Mouse (Mus musculus): Measurements from ENCODE around the gene Dnah8. TPM values are rescaled to one million over a fixed set of nuclear protein-coding genes. Genes with fewer than 3 reads are reported as not detected.

Dnah8 gene
- polyA plus RNA-seq, 1 experiment from 2014 or later, result 1.5 TPM

DNA sequence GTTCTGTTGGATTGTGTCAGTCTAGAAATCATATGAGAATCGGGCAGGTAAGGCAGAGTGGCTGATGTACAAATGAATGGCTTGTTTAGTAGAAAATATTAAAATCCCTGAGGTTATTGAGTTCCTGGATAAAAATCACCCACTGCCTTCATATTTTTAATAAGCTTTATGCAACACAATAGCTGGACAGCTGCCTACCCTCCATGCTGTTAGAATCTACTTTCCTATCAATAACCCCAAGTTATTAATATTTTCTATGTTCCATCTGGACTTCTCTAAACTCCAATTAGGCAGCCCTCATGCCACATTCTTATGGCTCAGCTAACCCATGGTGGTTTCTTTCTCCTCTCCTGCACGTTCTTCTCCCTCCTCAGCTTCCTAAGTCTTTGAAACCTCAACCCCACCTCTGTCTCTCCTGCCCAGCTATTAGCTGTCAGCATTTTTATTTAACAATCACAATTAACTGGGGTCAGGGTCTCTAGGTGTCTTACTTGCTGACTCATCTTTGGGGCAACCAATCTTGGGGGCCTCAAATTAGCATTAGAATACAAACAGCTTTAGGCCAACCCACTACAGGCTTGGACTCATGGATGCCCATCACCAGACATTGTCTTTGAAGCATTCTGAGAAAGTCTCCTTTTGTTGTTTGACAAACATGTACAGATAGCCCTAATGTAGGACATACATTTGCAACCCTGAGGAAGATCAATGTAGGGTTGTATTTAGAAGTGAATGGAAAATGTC lies 40.7 kb upstream of the Dnah8 start:
- Histone ChIP-seq H3K36me3 (replicated peaks; ENCODE audit: control insufficient read depth, insufficient read depth, low read depth, low read length) (no peaks in the 10 kb centered on the region), H3K9ac (replicated peaks; ENCODE audit: low read length) (no peak overlapping the region), H3K4me1 (ENCODE audit: control insufficient read depth, insufficient read depth, low read length) (no peaks in the 10 kb centered on the region), H3K4me3 (ENCODE audit: low read depth, low read length) (no peak overlapping the region), H3K9me3 (replicated peaks; ENCODE audit: control insufficient read depth, low read length) (no peaks in the 10 kb centered on the region), H3K27me3 (ENCODE audit: control insufficient read depth, insufficient read depth, low read length) (no peaks in the 10 kb centered on the region), H3K27ac (replicated peaks; ENCODE audit: low read depth, low read length) (no peak overlapping the region), H3K4me2 (ENCODE audit: low read depth, low read length) (no peak overlapping the region)
- ATAC-seq (replicated peaks; ENCODE audit: insufficient number of reproducible peaks, low FRiP score, low TSS enrichment, low read depth) (no peak), DNase-seq (ENCODE audit: low spot score) (no peak)
- 86% methylated on average over 2 of the region's 2 CpGs for WGBS

DNA sequence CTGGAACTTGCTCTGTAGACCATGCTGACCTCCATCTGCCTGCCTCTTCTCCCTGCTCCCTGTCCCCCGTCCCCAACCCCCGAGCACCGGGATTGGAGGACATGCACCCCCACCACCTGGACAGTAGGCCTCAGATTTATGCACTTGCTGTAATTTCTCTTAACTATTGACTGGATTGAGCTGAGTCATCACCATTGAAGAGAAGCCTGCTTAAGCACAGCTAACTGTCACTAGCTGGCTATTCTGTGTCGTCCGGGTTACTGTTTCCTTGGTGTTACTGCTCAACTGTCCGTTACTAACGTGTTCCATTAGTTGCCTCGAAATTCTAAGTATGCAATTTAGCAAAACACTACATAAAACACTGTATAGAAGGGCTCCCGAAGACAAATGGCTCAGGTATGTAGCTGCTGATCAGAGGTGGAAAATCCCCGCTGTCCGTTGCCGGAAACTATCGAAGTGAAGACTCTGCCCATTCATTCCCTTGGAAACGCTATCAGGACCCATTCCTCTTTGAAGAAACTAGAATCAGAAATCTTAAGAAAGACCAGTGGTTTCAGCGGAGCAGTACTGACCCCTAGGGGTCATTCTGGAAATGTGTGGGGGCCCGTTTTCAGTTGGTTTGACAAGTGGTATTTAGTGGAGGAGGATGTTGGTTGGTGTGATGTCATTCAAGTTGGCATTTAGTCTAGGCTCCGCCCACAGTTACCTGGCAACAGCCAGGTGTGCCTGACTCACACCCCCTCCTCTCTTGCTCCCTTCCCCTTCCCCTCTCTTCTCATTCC lies 33.5 kb upstream of the Dnah8 start:
- H3K36me3 ChIP-seq (replicated peaks; ENCODE audit: control insufficient read depth, insufficient read depth, low read depth, low read length), result no peaks in the 10 kb centered on the region; the same call in none of the 2 replicates
- no peak overlapping the region for H3K27ac ChIP-seq (replicated peaks; ENCODE audit: low read depth, low read length)
- no peak overlapping the region for H3K9ac ChIP-seq (replicated peaks; ENCODE audit: low read length)
- no peak overlapping the region for H3K4me3 ChIP-seq (ENCODE audit: low read depth, low read length)
- H3K4me2 ChIP-seq (ENCODE audit: low read depth, low read length), result no peak overlapping the region
- no peaks in the 10 kb centered on the region for H3K27me3 ChIP-seq (ENCODE audit: control insufficient read depth, insufficient read depth, low read length)
- no peak for ATAC-seq (replicated peaks; ENCODE audit: insufficient number of reproducible peaks, low FRiP score, low TSS enrichment, low read depth)
- no peaks in the 10 kb centered on the region for H3K4me1 ChIP-seq (ENCODE audit: control insufficient read depth, insufficient read depth, low read length)
- H3K9me3 ChIP-seq (replicated peaks; ENCODE audit: control insufficient read depth, low read length), result no peaks in the 10 kb centered on the region
- peak; percentile 59 for DNase-seq (ENCODE audit: low spot score)
- WGBS, result 61% methylated on average over 17 of the region's 17 CpGs

DNA sequence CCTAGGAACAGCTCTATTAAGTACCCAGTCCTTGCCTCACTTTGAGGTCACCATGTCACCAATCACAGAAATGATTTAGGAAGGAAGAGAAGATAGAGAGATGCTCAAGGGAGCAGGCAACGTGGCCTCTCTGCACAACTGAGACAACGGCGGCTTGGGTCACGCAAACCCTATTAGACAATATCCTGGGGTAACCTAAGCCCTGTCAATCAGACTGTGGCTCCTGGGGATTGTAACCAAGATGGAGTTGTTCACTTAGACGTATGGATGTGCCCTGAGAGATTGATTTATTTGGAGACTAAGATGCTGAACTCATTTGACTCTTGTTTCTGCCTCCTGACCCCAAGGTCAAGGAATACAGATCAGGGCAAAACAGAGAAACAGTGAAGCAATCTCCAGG lies 29.7 kb upstream of the Dnah8 start:
- H3K4me2 ChIP-seq (ENCODE audit: low read depth, low read length), result no peak overlapping the region
- 34% methylated on average over 5 of the region's 5 CpGs for WGBS
- no peak overlapping the region for H3K4me3 ChIP-seq (ENCODE audit: low read depth, low read length)
- H3K27me3 ChIP-seq (ENCODE audit: control insufficient read depth, insufficient read depth, low read length), result no peaks in the 10 kb centered on the region
- H3K4me1 ChIP-seq (ENCODE audit: control insufficient read depth, insufficient read depth, low read length), result no peaks in the 10 kb centered on the region
- H3K36me3 ChIP-seq (replicated peaks; ENCODE audit: control insufficient read depth, insufficient read depth, low read depth, low read length), result peaks cover 3% of the 10 kb centered on the region
- ATAC-seq (replicated peaks; ENCODE audit: insufficient number of reproducible peaks, low FRiP score, low TSS enrichment, low read depth), result 0 out of 2 replicates have a peak, but pooled peaks have one; percentile 34
- H3K27ac ChIP-seq (replicated peaks; ENCODE audit: low read depth, low read length), result no peak overlapping the region
- no peak overlapping the region for H3K9ac ChIP-seq (replicated peaks; ENCODE audit: low read length)
- DNase-seq (ENCODE audit: low spot score), result no peak
- no peaks in the 10 kb centered on the region for H3K9me3 ChIP-seq (replicated peaks; ENCODE audit: control insufficient read depth, low read length)

GRCm38 (mm10) chr17:30594846-30595245 lies 29.3 kb upstream of the Dnah8 start:
- H3K9me3 ChIP-seq (replicated peaks; ENCODE audit: control insufficient read depth, low read length), result no peaks in the 10 kb centered on the region
- H3K9ac ChIP-seq (replicated peaks; ENCODE audit: low read length), result no peak overlapping the region
- H3K36me3 ChIP-seq (replicated peaks; ENCODE audit: control insufficient read depth, insufficient read depth, low read depth, low read length), result peaks cover 3% of the 10 kb centered on the region
- no peak overlapping the region for H3K27ac ChIP-seq (replicated peaks; ENCODE audit: low read depth, low read length)
- ATAC-seq (replicated peaks; ENCODE audit: insufficient number of reproducible peaks, low FRiP score, low TSS enrichment, low read depth) (0 out of 2 replicates have a peak, but pooled peaks have one; percentile 23), DNase-seq (ENCODE audit: low spot score) (peak; percentile 41)
- no peaks in the 10 kb centered on the region for H3K4me1 ChIP-seq (ENCODE audit: control insufficient read depth, insufficient read depth, low read length)
- 29% methylated on average over 6 of the region's 6 CpGs for WGBS
- no peak overlapping the region for H3K4me3 ChIP-seq (ENCODE audit: low read depth, low read length)
- H3K27me3 ChIP-seq (ENCODE audit: control insufficient read depth, insufficient read depth, low read length), result no peaks in the 10 kb centered on the region
- no peak overlapping the region for H3K4me2 ChIP-seq (ENCODE audit: low read depth, low read length)

GRCm38 (mm10) chr17:30597786-30598185 lies 26.4 kb upstream of the Dnah8 start:
- H3K36me3 ChIP-seq (replicated peaks; ENCODE audit: control insufficient read depth, insufficient read depth, low read depth, low read length), result peaks cover 3% of the 10 kb centered on the region
- no peaks in the 10 kb centered on the region for H3K9me3 ChIP-seq (replicated peaks; ENCODE audit: control insufficient read depth, low read length)
- no peak for ATAC-seq (replicated peaks; ENCODE audit: insufficient number of reproducible peaks, low FRiP score, low TSS enrichment, low read depth)
- no peak for DNase-seq (ENCODE audit: low spot score)
- no peak overlapping the region for H3K4me3 ChIP-seq (ENCODE audit: low read depth, low read length)
- H3K4me1 ChIP-seq (ENCODE audit: control insufficient read depth, insufficient read depth, low read length), result no peaks in the 10 kb centered on the region
- no peaks in the 10 kb centered on the region for H3K27me3 ChIP-seq (ENCODE audit: control insufficient read depth, insufficient read depth, low read length)
- H3K27ac ChIP-seq (replicated peaks; ENCODE audit: low read depth, low read length), result no peak overlapping the region
- WGBS, result 94% methylated on average over 9 of the region's 9 CpGs
- H3K4me2 ChIP-seq (ENCODE audit: low read depth, low read length), result no peak overlapping the region
- no peak overlapping the region for H3K9ac ChIP-seq (replicated peaks; ENCODE audit: low read length)

GRCm38 (mm10) chr17:30598300-30598699 lies 25.9 kb upstream of the Dnah8 start:
- WGBS, result 71% methylated on average over 5 of the region's 5 CpGs
- no peak overlapping the region for H3K9ac ChIP-seq (replicated peaks; ENCODE audit: low read length)
- H3K27ac ChIP-seq (replicated peaks; ENCODE audit: low read depth, low read length), result no peak overlapping the region
- H3K27me3 ChIP-seq (ENCODE audit: control insufficient read depth, insufficient read depth, low read length), result no peaks in the 10 kb centered on the region
- H3K9me3 ChIP-seq (replicated peaks; ENCODE audit: control insufficient read depth, low read length), result no peaks in the 10 kb centered on the region
- no peak overlapping the region for H3K4me3 ChIP-seq (ENCODE audit: low read depth, low read length)
- no peak overlapping the region for H3K4me2 ChIP-seq (ENCODE audit: low read depth, low read length)
- DNase-seq (ENCODE audit: low spot score) (no peak), ATAC-seq (replicated peaks; ENCODE audit: insufficient number of reproducible peaks, low FRiP score, low TSS enrichment, low read depth) (no peak)
- no peaks in the 10 kb centered on the region for H3K4me1 ChIP-seq (ENCODE audit: control insufficient read depth, insufficient read depth, low read length)
- peaks cover 3% of the 10 kb centered on the region for H3K36me3 ChIP-seq (replicated peaks; ENCODE audit: control insufficient read depth, insufficient read depth, low read depth, low read length)

- Histone ChIP-seq H3K27ac (replicated peaks; ENCODE audit: low read depth, low read length) (no peak overlapping the region), H3K27me3 (ENCODE audit: control insufficient read depth, insufficient read depth, low read length) (no peaks in the 10 kb centered on the region), H3K4me3 (ENCODE audit: low read depth, low read length) (no peak overlapping the region), H3K36me3 (replicated peaks; ENCODE audit: control insufficient read depth, insufficient read depth, low read depth, low read length) (peaks cover under 1% of the 10 kb centered on the region), H3K4me2 (ENCODE audit: low read depth, low read length) (no peak overlapping the region), H3K9ac (replicated peaks; ENCODE audit: low read length) (no peak overlapping the region), H3K9me3 (replicated peaks; ENCODE audit: control insufficient read depth, low read length) (no peaks in the 10 kb centered on the region), H3K4me1 (ENCODE audit: control insufficient read depth, insufficient read depth, low read length) (no peaks in the 10 kb centered on the region)
- DNase-seq (ENCODE audit: low spot score) (no peak), ATAC-seq (replicated peaks; ENCODE audit: insufficient number of reproducible peaks, low FRiP score, low TSS enrichment, low read depth) (no peak)
- 95% methylated on average over 14 of the region's 14 CpGs for WGBS
Measured at GRCm38 (mm10) chr17:30602175-30602574, 22.0 kb upstream of the Dnah8 start.

DNA sequence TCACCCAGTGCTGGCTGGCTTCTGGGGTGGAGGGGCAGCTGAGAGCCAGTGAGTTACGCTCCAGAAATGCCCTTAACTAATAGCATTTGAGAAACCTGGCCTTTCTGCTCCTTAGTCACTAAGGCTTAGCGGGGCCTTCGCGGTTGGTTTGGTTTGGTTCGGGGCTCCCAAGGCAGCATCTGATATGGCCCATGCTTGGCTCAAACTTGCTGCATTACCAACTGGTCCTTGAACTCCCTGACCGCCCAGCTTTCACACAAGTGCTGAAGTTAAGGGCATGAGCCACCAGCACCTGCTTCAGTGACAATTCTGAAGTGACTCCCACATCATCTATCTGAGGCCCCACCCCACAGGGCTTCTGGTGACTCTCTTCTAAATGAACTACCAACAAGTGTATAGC lies 19.9 kb upstream of the Dnah8 start:
- DNase-seq (ENCODE audit: low spot score) (no peak), ATAC-seq (replicated peaks; ENCODE audit: insufficient number of reproducible peaks, low FRiP score, low TSS enrichment, low read depth) (no peak)
- Histone ChIP-seq H3K9me3 (replicated peaks; ENCODE audit: control insufficient read depth, low read length) (no peaks in the 10 kb centered on the region), H3K4me3 (ENCODE audit: low read depth, low read length) (no peak overlapping the region), H3K36me3 (replicated peaks; ENCODE audit: control insufficient read depth, insufficient read depth, low read depth, low read length) (no peaks in the 10 kb centered on the region; the same call in 1 of the 2 replicates), H3K9ac (replicated peaks; ENCODE audit: low read length) (no peak overlapping the region), H3K4me2 (ENCODE audit: low read depth, low read length) (no peak overlapping the region), H3K27me3 (ENCODE audit: control insufficient read depth, insufficient read depth, low read length) (no peaks in the 10 kb centered on the region), H3K4me1 (ENCODE audit: control insufficient read depth, insufficient read depth, low read length) (no peaks in the 10 kb centered on the region; the same call in 1 of the 2 replicates), H3K27ac (replicated peaks; ENCODE audit: low read depth, low read length) (no peak overlapping the region)
- 92% methylated on average over 6 of the region's 6 CpGs for WGBS
